Mouse (Mus musculus) right cerebral cortex, postnatal 10 days (tissue): ENCODE data around the gene Pik3r5.

Experiments used
- DNase-seq, 2 experiments: peaks; one replicate each; pipeline ENCODE4 v3.0.0; 2021; ENCODE audit warnings: low spot score in 2 of 2

Gene Pik3r5

DNA sequence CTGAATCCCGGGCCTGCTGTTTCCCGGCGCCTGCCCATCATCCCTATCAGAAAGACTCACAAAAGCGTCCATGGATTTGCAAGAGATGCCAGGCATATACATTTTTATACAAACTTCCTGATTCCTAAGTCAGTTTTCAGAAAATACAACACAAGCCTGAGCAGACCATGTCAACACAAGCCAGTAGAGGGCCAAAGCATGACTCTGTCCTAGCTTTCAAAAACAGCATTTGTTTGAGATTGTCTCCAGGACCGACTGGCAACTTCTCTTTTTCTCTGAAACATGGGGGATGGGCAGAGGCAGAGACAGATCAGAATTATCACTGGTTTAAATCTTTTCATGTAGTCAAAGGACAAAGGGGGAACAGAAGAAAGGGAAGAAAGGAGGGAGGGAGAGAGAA is 89.4 kb downstream of the Pik3r5 start:
- no peak for DNase-seq

DNA sequence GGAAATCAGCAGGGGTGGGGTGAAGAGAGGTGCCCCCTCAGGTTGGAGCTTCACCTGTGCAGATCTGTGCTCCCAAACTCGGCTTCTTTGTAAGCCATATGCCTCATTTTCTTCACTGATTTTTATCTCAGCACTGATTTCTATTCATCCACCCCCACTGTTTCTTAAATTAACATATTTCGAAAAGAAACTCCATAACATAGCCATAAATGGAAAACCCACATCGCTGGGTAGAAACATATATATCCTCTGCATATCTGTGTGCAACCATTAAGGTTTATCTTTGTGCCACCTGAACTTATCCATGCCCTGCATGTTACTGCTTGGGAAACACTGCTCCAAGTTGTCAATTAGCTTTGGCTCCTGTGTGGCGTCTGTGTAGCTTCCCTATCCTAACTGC is 94.5 kb downstream of the Pik3r5 start:
- no peak for DNase-seq

DNA sequence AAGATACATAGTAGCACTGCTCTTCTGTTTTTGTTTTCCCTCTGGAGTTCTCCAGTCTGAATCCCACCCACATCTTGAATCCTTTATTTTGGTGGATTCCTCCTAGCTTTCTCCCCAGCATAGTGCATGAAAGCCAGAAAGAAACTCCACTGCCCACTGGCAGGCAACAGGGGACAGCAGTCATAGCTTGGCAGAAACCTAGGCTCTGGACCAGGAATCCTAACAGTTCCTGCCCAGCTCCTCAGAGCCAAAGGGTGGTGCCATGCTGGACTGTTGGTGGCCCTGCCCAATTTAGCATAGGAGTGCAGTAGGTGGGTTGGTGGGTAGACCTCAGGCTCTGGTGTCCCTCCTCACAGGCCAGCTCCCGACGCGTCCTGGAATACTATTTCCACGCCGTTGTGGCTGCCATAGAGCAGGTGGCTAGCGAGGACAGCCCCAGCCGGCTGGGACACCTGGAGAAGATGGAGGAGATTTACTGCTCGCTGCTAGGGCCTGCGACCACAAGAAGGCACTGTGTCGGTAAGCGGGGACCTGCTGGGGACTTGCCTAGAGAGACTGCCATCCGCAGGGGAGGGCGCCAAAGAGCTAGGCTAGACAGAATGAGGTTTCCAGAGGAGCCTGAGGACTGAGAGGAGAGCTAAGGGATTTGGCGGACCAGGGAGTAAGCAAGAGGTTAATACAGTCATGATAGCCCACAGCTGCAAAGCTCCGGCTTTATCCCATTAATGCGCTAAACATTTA is 99.3 kb downstream of the Pik3r5 start:
- DNase-seq = peak; percentile 69 to 78

DNA sequence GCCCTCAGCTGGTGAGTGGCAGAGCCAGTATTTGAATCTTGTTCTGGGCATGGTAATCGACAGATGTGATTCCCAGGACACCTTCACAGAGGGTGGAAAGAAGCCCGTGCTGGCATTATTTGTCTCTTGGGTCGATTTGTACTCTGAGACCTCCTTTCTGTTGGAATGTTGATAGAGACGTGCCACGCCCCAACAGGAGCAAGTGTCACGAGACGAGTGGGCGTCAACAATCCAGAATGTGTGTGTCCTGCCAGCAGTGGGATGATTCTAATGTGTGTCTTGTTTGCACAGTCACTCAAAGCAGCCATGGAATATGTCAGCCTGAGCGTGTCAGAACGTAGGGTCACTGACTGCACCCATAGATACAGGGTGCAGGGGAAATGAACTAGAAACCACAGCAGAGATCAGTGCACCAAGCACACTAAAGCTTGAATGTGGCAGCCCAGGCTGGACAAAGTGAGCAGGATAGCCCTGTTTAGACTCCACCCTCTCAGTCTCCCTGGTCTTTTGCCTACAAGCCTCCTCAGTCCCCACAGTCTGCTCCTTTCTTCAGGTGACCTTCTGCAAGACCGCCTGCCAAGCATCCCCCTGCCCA is 100.1 kb downstream of the Pik3r5 start:
- DNase-seq = no peak

DNA sequence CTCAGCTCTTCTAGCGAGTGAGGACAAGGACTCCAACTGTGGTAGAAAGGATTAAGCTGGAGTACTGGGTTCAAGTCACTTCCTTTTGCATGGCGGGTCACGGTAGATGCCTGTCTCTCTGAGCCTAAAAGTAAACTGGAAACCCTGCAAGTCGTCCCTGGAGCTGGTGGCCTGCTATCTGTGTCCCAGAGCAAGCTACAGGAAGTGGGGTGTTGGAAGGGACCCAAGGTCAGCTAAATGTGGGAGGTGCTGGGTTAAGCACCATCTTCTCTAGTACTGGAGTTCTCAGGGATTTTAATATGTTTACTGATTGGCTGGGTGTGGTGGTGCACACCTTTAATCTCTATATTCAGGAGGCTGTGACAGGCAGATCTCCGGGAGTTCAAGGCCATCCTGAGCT is 100.9 kb downstream of the Pik3r5 start:
- DNase-seq = no peak

DNA sequence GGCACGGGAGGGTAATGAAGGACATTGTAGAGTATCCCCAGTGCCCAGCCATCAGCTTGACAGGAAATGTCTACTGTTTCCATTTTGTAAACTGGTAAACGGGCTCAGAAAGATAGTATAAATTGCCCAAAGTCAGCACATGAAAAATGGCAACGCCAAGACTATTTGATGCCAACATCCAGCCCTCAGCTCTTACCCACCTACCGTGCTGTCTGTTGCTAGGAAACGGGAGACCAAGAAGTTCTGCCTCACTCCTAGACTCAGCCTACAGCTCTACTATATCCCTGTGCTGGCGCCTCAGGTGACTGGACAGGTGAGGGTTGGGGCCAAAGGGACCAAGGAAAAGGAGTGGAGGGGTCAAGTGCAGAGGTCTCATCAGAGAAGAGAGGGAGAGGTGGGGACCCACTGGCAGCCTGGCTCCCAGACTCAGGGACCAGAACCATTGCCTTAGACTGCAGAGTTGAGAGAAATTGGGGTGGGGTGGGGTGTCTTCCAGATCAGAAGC is 102.1 kb downstream of the Pik3r5 start:
- DNase-seq = no peak

DNA sequence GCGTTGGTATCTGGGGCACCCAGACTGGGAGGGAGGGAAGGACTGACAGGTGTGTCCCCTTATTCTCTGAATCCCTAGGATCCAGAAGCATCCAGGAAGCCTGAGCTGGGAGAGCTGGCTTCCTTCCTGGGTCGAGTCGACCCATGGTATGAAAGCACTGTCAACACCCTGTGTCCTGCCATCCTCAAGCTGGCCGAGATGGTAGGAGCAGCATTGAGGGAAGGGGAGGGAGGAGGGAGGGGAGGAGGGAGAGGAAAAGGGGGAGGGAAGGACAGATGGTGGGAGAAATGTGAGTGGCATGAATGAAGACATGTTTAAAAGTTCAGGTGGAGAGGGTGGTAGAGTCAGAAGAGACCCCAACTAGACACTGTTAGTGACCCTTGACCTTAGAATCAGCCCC is 104.1 kb downstream of the Pik3r5 start:
- DNase-seq = no peak

DNA sequence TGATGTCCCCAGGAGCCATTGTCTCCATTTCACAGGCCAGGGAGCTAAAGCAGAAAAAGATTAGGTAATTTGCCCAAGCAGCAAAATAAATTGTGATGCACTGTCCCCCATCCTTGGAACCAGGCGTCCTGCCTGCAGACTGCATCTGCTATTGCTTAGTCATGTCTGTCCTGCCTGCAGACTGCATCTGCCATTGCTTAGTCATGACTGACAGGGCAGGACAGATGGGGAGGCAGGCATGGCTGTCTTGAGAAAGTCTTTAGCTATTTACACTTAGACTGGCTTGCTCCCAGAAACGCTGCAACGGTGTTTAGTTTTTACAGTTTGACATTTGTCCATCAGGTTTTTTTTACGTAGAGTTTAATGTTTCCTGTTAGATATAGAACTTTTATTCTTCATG is 104.5 kb downstream of the Pik3r5 start:
- peak in 1 of 2 experiments; percentile 63 for DNase-seq

DNA sequence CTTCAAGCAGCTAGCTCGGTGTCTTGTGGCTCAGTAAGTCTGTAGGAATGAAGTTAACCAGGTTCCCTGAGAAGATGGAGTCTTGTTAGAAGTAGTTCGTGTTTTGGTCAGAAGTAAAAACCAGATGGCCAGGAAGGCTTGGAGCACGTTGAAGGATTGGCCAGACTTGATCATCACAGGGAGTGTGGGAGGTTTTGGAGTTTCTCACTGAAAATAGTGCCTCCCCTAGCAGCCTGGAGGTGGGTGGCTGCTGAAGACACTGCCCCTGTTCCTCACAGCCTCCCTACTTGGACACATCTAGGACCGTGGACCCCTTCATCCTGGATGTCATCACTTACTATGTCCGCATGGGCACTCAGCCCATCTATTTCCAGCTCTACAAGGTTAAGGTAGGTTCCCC is 107.7 kb downstream of the Pik3r5 start:
- DNase-seq = no peak

DNA sequence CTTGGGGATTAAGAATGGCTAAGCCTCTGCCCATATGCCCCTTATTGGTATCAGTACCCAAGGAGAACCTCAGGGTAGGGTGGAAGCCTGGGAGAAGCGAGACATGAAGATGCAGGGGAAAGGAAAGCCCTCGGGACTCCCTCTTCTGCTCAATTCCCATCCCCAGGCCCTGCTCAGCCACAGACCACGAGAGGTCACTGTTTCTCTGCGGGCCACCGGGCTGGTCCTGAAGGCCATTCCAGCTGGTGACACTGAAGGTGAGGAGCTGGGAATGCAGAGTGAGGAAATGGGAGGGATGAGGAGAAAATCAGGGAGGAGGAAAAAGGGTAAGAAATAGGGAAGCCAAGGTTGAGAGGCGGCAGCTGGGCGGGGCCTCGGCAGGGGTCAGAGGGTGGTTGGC is 112.6 kb downstream of the Pik3r5 start:
- no peak for DNase-seq

DNA sequence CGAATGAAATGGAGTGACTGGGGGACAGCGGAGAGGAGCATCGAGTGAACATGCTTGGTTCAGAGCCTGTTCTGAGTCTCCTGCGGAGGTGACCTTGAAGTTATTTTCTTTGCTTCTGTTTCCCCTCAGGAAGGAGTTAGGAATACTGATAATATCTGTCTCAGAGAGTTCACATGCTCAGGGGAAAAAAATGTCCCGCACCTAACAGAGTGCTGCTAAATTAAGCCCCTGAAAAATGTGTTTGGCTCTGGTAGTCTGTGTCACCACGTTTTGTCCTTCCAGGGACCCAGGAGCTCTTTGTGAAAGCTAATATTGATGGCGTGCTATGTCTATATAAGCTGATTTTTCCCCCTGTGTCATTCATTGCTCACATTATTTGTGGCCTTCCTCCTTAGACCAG is 113.3 kb downstream of the Pik3r5 start:
- no peak for DNase-seq

DNA sequence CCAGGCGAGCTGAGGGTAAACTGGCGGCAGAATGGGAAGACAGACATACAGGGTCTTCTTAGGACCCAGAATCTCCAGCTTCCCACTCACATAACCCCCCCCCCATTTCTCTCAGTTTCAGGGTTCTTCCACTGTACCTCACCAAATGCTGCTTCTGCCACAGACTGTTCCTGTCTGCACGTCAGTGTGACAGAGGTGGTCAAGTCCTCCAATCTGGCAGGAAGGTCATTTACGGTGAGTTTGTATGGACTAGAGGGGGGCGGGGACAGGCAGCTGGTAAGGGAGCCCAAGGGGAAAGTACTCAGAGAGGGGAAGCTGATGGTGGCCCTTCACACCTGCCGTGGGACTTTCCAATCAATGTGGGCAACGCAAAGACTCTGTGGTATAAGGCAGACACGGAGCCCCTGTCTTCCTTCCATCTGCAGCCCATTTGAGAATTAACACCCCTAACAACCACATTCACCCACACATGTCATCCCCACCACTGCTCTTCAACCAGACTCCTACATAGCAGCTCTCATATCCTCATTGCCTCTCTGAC is 113.8 kb downstream of the Pik3r5 start:
- no peak for DNase-seq
